Mouse (Mus musculus): ENCODE measurements around the gene Fance.
"Not testable (repeated sequence)": the region's sequence is repeated elsewhere in the genome, so short reads cannot be mapped to it uniquely, and the experiment has no call there.

The Fance gene

DNA sequence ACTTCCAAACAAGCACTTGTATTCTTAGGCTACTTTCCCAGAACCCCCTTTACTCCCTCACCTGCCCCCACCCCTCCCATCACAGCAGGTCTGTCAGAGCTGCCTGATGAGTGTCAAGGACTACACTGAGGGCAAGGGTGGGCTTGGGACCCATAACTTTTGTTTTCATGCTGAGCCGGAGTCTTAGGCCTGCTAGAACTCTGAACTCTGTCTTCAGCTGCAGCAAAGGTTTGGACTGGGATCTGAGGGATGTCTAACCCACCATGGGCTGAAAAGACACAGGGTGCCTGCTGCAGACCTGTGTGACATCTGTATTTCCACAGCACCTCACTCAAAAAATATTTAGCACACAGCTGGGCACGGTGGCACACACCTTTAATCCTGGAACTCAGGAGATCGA, 13.6 kb downstream of the Fance start:
- DNase-seq (ENCODE audit: low spot score), result no peak

DNA sequence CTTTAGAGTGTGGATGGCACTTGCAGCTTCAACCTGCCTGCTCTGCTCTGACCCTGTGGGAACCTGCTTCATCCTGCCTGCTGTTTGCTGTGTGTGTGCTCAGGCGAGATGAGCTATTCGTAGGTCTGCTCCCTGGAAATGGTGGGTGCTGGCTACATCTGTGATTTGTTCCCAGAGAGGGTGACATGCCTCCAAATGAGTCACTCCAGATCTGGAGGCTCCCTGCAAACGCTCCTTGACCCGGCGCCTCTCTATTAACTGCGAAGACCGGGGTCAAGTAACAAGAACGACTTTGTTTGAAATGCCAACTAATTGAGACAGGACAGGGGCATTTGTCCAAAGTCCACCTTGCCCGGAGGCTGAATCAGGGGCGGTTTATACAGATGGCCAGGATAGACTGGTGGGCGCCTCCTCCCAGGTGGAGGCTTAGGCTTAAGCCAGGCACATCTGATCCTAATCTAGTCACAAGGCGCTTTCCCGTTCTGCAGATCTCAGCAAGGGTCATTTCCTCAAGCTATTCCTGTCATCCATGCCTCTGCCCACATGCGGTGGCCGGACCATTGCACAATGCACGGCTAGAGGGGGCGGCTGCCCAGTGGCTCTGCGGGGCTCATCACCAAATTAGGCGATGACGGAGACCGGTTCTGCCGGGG, 14.5 kb downstream of the Fance start:
- DNase-seq (ENCODE audit: low spot score), result no peak

DNA sequence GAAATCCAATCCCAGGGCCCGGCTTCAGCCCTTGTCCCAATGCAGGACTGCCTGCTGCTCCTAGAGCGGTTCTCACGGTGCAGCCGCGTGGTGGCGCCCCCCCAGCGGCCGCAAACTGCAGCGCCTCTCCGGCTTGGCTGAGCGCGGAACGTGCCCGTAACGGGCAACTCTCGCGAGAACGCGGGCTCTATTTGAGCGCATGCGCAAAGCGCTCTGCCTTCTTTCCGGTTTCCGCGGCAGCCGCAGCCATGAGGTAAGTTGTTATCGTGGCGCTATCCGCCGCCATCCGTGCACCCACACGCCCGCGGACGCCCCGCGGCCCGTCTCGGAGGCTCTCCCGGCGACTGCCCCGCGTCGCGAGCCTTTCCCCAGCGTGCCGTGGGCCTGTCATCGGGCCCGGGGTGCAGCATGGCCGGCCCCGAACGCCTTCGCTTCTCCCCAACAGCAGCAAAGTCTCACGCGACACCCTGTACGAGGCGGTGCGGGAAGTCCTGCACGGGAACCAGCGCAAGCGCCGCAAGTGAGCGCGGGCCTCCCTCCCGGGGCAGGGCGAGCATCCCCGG, 15.1 kb downstream of the Fance start, which contains the start of gene Rpl10a:
TSS of gene Rpl10a (plus strand) at position 106 of the 563 bp plus-strand sequence.
- peak; percentile 96 for DNase-seq (ENCODE audit: low spot score)

DNA sequence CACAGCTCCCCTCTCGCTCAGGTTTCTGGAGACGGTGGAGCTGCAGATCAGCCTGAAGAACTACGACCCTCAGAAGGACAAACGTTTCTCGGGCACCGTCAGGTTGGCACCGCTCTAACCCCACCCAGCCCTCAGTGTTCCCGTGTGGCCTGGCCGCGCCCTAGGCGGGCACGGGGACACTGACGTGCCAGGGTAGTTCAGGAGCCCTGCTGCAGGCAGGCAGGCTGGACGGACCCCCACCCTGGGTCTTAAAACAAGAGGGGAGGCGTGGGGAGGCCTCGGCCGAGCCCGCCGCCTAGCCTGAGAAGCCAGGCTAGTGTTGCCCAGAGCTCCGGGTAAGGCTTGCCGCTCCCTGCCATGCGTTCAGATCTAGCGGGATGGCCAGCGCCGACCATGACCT, 15.6 kb downstream of the Fance start:
- no peak for DNase-seq (ENCODE audit: low spot score)

DNA sequence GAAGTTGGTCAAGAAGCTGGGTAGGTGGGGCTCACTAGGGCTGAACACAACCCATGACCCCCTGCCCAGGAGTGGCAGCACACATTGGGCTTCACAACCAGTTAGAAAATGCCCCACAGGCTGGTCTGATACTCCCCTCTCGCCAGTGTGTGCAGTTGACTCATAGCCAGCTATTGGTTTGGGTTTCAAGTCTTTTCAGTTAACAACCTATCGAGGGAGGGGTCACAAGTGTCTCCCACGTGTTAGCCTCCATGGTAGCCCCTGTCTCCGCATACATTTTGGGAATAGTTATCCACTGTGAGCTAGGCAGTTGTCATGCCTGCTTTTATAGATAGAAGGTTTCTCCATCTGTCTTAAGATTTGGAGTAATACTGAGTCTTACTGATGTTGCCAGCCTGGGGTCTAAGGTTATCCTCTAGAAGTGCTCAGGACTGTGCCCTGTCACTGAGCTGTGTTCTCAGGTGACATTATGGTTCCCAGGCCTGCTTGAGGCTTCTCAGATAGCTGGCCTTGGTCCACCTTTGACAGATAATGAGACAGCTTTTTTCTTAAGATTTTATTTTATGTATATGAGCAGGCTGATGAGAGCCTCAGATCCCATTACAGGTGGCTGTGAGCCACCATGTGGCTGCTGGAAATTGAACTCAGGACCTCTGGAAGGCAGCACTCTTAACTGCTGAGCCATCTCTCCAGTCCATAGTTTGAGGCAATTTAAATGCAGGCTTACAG, 16.3 kb downstream of the Fance start:
- no peak for DNase-seq (ENCODE audit: low spot score)

DNA sequence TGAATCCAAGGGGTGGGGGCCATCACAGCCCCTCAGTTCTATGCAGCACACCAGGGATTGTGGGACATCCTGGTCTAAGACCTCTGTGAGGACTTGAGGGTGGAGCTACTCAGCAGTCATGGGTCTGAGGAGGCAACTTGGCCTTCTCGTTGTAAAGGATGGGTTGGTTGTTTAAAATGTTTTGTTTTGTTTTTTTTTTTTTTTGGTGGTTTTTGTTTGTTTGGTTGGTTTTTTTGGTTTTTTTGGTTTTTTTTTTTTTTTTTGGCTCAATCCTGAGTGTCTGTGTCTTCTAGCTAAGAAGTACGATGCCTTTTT, 16.9 kb downstream of the Fance start:
- no peak for DNase-seq (ENCODE audit: low spot score)

DNA sequence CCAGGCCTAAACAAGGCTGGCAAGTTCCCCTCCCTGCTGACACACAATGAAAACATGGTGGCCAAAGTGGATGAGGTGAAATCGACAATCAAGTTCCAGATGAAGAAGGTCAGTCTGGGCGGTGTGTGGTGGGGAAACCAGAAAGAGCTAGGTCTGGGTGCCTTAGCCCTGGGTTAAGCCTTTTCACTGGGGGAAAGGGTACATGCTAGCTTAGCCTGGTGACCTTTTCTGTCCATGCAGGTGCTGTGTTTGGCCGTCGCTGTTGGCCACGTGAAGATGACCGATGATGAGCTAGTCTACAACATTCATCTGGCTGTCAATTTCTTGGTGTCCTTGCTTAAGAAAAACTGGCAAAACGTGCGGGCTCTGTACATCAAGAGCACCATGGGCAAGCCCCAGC, 17.3 kb downstream of the Fance start:
- DNase-seq (ENCODE audit: low spot score), result not testable (repeated sequence)

DNA sequence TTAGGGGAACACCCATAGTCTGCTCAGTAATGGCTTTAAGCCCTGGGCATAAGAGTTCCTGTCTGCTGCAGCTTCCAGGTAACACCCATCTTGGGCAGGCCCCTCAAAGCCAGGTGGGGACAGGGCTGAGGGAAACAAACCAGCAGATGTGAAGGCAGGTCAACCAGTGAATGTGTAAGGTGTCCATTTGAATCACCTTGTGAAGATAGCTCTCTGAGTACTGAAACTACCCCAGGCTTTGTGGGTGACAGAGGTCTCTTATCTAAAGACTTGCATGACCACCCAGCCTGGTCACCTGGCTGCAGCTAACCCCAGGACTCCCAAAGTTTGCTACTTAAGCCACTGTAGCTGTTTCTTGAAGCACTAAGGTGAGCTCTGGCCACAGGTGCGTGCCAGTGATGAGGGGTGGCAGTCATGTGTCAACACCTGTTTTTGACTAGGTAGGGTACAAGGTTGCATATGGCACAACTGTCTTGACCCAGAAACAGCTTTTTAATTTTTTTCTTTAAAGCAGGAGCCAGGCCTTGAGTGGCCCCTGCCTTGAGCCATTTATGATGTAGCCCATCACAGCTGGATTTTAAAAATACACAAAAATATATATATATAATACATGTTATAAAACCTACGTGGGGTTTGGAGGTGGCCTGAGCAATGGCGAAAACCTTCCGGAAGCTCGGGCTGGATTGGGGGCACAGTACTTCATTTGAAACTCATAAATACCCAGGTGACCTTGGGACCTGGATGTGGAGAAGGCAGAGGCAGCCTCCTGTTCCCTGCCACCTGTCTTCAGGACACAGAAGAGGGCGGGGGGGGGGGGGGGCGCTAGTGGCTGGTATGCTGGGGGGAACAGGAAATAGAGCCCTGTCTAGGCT, 18.2 kb downstream of the Fance start:
- no peak for DNase-seq (ENCODE audit: low spot score)

DNA sequence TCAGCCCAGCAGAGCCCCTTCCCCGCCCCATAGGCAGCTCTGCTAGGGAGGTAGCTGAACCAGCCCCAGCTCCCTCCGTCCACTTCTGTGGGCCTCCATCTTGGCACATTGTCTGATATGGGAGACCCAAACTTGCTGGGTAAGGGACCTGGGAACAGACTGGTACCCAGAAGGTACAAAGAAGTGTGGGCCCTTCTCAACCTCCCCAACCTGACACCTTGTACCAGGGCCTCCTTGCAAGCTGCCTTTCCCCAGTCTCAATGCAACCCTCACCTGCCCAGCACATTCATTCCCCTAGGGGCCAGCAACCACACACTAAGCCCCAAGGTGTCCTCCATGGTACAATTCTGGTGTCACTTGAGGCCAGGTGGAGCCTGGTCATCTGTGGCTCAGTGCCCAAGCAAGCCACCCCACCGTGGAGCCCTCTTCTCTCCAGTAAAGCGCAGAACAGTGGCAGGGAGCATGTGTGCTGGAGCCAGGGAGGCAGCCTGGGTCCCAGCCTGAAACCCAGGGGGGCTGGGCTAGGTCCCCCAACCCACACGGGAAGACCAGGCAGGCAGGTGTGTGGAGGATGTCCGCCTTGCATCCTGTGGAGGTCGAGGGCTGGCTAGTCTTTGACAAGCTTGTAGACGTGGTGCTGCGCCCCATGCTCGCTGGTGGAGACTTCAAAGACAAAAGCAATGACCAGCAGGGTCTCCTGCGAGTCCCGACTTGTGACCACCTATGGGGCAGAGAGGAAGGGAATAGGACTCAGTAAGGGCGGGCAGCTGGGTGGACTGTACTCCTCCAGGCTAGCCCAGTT, 19.0 kb downstream of the Fance start:
- DNase-seq (ENCODE audit: low spot score), result no peak

DNA sequence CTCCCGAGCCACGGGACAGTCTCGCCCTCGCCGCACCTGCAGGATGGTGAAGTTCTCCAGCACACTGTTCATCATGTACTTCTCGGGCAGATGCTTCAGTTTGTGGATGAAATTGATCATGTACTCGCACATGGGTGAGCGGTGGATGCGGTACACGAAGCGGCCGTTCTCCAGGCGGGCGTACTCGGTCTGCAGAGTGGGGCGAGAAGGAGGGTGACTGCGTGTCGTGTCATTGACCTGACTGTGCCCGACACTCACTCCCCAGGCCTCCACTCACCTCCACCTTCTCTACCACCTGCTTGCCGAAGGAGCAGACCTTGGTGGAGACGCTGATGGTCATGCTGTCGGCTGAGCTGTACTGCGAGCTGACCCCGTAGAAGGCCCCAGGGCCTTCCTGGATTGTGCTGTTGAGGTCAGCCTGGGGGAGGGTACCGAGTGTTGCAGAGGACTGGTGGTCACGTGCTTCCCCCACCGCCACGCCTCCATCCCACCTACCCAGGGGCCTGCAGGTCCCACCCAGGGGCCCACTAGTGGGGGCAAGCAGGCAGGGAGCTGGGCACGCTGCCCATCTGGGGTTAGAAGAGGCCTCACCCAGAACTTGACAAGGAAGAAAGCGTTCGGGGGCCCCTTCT, 19.7 kb downstream of the Fance start:
- no peak for DNase-seq (ENCODE audit: low spot score)

DNA sequence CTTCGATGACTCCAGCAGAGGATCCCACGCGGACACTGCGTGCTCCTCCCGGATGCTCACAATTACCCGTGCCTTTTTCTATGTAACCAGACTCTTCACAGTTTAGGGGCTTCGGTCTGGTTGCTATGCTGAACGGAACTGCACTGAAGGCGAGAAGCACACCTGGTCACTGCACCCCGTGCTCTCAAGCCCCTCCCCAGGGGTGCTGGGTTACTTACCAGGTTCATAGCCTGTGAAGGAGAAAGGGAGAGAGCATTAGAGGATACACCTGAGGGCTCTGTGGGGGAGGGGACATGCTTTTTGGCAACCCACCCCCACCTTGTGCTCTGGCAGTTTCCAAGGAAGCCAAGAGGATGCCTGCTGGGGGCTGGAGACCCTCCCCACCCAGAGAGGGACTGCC, 21.9 kb downstream of the Fance start:
- no peak for DNase-seq (ENCODE audit: low spot score)

DNA sequence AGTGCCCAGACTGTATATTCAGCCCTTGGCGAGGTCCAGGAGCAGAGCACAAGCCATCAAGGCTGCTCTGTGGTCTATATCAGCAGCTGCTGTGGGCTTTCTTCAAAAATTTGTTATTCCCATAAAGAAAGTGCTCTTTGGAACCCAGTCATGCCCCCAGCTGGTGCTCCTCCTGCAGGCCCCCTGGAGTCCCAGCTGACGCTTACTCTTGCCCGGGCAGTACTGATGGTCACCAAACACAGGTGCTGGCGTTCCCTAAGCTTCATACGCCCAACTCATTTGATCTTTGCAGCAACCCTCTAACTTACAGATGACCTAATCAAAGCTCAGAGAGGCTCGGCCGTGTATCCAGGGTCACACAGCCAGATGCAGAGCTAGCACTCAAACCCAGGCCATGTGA, 24.2 kb downstream of the Fance start:
- DNase-seq (ENCODE audit: low spot score), result no peak

DNA sequence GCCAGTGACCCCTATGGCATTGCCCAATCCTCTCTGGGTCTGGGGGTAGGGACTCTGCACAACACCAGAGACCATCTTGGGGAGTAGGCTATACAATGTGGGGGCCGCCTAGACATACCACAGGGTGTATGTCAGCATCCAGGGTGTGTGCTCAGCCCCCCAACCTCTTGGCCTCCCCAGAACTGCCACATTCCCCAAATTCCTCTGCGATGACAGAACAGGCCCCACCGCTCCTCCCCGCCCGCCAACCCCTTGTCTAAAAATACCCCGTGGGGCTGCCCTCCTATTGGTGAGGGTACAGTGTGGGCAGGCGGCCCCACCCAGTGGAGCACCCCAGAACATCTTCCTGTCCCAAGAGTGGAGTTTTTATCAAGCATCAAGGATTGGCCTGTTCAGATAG, 27.3 kb downstream of the Fance start:
- no peak for DNase-seq (ENCODE audit: low spot score)

DNA sequence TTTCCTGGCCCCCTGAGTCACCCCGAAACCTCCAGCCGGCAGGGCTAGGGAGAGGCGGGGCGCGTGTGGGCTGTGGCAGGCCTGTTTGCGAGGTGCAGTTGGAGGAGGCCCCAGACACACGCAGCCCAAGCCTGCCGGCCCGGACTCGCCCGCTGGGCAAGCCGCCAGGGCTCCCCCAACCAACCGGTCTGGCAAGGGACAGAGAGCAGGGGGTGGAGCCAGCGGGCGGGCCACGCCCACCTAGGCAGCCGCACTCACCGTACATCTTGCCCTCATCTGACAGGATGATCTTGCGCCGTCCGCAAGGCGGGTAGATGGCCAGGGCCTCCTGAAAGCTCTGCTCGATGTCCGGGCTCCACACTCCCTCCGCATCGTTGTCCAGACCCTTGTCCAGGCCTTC, 27.8 kb downstream of the Fance start:
- peak; percentile 43 for DNase-seq (ENCODE audit: low spot score)

DNA sequence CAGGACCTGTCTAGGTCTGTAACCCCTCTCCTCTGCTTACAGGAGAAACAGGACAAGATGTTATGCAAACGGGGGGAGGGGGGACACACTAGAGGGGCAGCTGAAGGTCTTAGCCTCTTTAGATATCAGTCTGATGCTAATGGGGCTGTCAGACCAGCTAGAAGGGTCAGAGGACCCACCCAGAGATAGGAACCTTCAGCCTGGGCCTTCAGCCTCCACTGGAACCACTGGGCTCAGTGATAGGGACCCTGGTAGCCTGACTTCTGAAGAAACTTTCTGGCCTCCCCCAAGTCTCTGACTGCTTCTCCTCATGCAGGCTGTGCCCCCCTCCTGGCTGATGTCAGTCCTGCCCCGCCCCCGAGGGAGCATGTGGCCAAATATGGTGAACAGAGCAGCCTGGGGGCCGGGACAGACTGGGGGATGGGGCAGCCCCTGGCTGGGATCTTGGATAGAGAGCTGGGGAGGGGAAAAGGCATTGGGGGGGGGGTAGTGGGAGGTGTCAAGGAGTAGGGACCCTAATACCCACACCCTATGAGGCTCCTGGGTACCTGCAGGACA, 30.8 kb downstream of the Fance start:
- DNase-seq (ENCODE audit: low spot score), result no peak

DNA sequence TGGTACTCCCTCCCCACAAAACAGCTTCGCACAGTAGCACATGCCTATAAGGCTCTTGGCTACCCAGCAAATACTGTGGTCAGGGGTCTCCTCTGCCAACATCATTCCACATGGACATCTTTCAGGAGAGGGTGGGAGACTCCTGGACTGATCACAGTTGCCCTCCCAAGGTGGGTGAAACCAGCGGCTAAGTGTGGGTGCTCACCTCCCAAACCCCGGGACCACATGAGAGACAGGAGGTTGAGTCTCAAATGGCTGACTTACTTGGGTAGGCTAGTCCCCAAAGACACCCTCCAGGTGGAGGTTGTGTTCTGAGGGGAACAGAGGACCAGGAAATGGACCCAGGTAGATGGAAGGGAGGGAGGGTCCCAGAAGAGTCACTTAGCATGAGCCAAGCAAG, 31.4 kb downstream of the Fance start:
- no peak for DNase-seq (ENCODE audit: low spot score)

DNA sequence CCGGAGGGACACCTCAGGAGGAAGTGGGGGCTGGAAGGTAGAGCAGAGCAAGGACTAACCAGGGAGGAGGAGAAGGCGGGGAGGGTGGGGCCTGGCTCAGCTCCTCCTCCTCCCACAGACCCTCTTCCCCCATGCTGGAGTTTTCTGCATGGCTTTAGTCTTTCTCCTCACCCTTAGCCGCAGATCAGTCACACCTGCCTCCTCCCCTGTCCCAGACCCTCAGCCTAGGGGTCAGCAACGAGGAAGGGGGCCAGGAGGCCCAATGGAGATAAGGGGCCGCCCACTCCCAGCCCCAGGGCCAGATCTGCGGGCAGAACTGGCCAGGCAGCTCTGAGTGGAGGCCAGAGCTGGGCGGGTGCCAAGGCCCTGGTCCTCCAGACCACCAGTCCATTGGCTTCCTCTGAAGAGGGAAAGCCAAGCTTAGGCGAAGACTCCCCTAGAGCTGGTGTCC, 32.0 kb downstream of the Fance start:
- DNase-seq (ENCODE audit: low spot score), result no peak

DNA sequence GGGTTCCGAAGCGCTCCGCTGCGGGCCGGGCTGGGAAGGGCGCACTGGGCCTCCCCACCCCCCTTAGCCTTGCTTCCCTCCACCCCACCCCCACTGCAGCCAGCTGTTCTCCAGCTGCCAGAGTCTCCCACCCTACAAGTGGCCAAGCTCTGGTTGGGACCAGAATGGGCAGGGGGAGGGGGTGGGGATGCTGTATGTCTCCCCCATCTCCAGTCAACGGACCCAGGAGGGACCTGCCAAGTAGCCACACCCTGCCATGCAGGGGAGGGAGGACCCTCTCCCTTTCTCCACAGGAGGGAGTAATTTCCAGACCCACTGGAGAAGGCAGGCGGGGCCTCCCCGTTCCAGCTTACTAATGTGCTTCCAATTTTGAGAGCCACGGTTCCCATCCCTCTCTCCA, 32.6 kb downstream of the Fance start:
- DNase-seq (ENCODE audit: low spot score), result no peak

DNA sequence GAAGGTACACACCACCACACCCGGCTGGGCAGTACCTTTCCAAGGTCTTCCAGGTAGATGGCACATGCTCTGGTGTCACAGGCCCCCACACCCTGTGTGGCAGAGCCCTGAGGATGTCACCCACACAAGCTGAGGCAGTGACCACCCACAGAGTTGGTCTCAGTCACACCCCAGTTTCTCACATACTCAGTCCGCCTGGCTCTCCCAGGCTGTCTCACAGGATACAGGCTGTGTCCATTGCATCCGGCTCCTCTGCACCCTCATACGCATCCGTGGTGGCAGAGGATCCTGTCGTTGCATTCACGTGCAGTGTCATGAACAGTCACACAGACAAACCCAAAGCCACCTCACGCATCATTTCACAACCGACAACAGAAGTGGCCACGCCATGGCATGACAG, 34.0 kb downstream of the Fance start:
- no peak for DNase-seq (ENCODE audit: low spot score)

DNA sequence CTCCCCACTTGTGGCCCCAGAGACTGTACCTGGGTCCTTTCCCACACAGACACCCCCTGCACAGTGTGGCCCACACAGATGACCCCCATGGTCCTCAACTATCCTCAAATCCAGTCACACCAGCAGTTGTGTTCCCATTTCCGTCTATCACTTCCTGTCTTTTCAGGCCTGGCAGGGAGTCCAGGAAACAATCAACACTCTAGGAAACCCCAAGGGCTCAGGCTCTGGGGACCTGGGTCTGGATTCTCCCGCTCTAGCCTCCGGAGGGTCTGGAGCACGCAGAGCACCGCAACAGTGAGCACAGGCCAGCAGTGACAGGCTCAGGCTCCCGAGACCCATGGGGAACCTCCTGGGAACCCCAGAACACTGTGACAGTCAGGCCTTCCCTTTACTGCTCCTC, 34.9 kb downstream of the Fance start:
- DNase-seq (ENCODE audit: low spot score), result no peak

DNA sequence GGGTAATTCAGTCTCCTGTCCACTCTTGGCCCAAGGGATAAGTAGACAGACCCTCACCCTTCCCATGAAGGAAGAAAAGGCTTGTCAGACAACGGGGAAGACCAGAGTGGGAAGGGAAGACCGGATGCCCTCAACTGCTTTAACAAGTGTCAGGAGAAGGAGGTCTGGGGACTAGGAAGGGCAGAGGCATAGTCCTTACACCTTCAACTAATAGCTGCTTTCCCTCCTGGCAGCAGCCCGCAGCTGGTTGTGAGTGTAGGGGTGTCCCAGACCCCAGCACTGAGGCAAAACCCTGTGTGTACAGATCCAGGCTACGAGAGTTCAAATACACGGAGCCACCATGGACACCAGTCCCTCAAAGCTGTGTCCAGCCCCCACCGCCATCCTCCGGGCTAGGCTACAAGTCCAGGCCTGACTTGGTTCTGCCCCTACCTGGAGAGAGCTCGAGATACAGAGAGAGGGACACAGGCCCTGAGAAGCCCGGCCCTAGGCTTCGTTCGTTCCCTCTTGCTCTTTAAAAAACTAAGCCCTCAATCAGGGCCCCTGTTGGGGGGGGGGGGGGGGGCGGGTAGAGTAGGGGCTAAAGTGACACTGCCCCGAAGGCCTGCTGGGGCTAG, 36.1 kb downstream of the Fance start:
- no peak for DNase-seq (ENCODE audit: low spot score)

Data from spleen, adult 12 weeks (tissue).